Mouse (Mus musculus): ENCODE results near the gene Flt3. TPM values are rescaled to one million over a fixed set of nuclear protein-coding genes. Genes with fewer than 3 reads are reported as not detected.
A peak's percentile ranks its signal among the peaks of the same experiment; 100 is the strongest.

The Flt3 gene
- polyA plus RNA-seq, 1 experiment, result 6.9 TPM

DNA sequence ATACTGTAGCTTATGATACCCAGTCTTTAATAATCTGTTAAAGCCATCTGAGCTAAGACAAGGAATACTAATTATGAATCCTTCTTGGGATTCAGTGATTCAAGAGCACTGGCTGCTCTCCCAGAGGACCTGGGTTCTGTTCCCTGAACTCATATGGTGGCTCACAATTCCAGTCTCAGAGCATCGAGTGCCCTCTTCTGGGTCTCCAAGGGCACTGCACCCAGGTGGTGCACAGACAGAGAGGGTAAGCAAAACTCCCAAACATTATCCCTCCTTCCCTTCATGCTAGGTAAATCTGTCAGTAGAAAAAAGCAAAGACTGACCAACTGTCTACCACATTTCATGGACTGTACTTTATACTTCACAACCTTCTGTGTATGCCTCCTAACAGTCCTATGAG, 54.3 kb downstream of the Flt3 start:
- Histone ChIP-seq H3K27ac (ENCODE audit: insufficient read depth, low read length) (no peak overlapping the region), H3K4me1 (ENCODE audit: control insufficient read depth, insufficient read depth, low read length) (no peaks in the 10 kb centered on the region), H3K4me3 (ENCODE audit: insufficient read depth, low read length) (no peak overlapping the region)
- TF ChIP-seq POLR2A (IDR thresholded peaks at IDR 0.05; ENCODE audit: extremely low read depth, insufficient read depth, low read length), result no peak
- TF ChIP-seq CTCF (IDR thresholded peaks at IDR 0.05; ENCODE audit: extremely low read depth, insufficient read depth, low read length), result no peak

- Histone ChIP-seq H3K4me1 (ENCODE audit: control insufficient read depth, insufficient read depth, low read length) (no peaks in the 10 kb centered on the region), H3K4me3 (ENCODE audit: insufficient read depth, low read length) (no peak overlapping the region), H3K27ac (ENCODE audit: insufficient read depth, low read length) (no peak overlapping the region)
- TF ChIP-seq CTCF (IDR thresholded peaks at IDR 0.05; ENCODE audit: extremely low read depth, insufficient read depth, low read length), result no peak
Observed at GRCm38 (mm10) chr5:147343904-147344303, 56.4 kb downstream of the Flt3 start.

- no peak overlapping the region for H3K4me3 ChIP-seq (ENCODE audit: insufficient read depth, low read length)
- TF ChIP-seq CTCF (IDR thresholded peaks at IDR 0.05; ENCODE audit: extremely low read depth, insufficient read depth, low read length) (no peak), POLR2A (IDR thresholded peaks at IDR 0.05; ENCODE audit: extremely low read depth, insufficient read depth, low read length) (no peak)
- no peaks in the 10 kb centered on the region for H3K4me1 ChIP-seq (ENCODE audit: control insufficient read depth, insufficient read depth, low read length)
- H3K27ac ChIP-seq (ENCODE audit: insufficient read depth, low read length), result no peak overlapping the region
Observed at GRCm38 (mm10) chr5:147342901-147343300, 57.4 kb downstream of the Flt3 start.

DNA sequence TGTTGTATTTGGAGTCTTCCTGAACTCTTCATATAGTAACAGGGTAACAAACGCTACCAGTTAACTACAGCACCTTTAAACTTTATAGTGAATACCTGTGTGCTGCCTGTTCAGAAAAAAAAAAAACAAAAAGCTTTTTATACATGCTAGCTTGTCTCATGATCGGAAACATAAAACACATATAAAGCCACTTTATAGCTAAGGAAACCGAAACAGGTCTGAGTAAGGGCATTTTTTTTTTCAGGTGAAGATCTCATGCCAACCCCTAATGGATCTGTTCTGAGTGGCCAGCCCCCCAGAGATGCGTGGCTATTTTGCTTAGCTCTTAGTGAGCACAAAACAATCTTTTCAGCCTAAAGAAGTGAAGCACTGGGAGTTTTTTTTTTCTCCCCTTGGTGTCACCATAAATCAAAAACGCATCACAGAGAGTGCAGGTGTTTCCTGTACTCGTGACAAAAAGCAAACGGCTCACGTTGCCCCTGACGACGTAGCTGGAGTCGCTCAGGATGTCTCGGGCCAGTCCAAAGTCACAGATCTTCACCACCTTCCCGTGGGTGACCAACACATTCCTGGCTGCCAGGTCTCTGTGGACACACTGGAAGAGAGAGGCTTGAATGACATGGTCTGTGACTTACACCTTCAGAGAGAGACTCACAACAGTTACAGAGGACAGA, 59.4 kb downstream of the Flt3 start:
- Histone ChIP-seq H3K4me3 (ENCODE audit: insufficient read depth, low read length) (no peak overlapping the region), H3K4me1 (ENCODE audit: control insufficient read depth, insufficient read depth, low read length) (no peaks in the 10 kb centered on the region), H3K27ac (ENCODE audit: insufficient read depth, low read length) (no peak overlapping the region)
- TF ChIP-seq POLR2A (IDR thresholded peaks at IDR 0.05; ENCODE audit: extremely low read depth, insufficient read depth, low read length) (no peak), CTCF (IDR thresholded peaks at IDR 0.05; ENCODE audit: extremely low read depth, insufficient read depth, low read length) (no peak)

DNA sequence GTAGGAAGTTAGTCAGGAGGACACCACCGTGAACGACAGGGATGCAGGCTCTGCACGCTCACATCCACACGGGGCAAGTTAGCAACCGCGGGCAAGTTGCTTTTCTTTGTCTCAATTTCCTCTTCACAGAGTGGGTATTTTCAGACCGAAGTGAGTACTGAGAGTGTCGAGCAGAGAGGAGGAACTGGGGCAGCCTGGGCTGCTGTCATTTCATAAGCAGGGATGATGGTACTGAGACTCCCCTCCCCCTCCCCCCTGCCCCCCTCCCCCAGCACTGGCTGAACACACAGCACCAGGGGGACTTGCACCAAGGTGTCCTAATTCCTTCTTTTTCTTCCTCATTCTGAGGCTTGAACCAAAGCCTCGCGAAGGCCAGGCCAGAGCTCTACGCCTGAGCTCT, 60.7 kb downstream of the Flt3 start:
- no peak overlapping the region for H3K27ac ChIP-seq (ENCODE audit: insufficient read depth, low read length)
- H3K4me1 ChIP-seq (ENCODE audit: control insufficient read depth, insufficient read depth, low read length), result no peaks in the 10 kb centered on the region
- no peak overlapping the region for H3K4me3 ChIP-seq (ENCODE audit: insufficient read depth, low read length)
- no peak for TF ChIP-seq CTCF (IDR thresholded peaks at IDR 0.05; ENCODE audit: extremely low read depth, insufficient read depth, low read length)
- no peak for TF ChIP-seq POLR2A (IDR thresholded peaks at IDR 0.05; ENCODE audit: extremely low read depth, insufficient read depth, low read length)

- no peaks in the 10 kb centered on the region for H3K4me1 ChIP-seq (ENCODE audit: control insufficient read depth, insufficient read depth, low read length)
- H3K27ac ChIP-seq (ENCODE audit: insufficient read depth, low read length), result no peak overlapping the region
- H3K4me3 ChIP-seq (ENCODE audit: insufficient read depth, low read length), result no peak overlapping the region
- TF ChIP-seq CTCF (IDR thresholded peaks at IDR 0.05; ENCODE audit: extremely low read depth, insufficient read depth, low read length), result no peak
- no peak for TF ChIP-seq POLR2A (IDR thresholded peaks at IDR 0.05; ENCODE audit: extremely low read depth, insufficient read depth, low read length)
Observed at GRCm38 (mm10) chr5:147338967-147339366, 61.3 kb downstream of the Flt3 start.

GRCm38 (mm10) chr5:147332711-147333110, 67.6 kb downstream of the Flt3 start:
- no peak for TF ChIP-seq POLR2A (IDR thresholded peaks at IDR 0.05; ENCODE audit: extremely low read depth, insufficient read depth, low read length)
- no peak for TF ChIP-seq CTCF (IDR thresholded peaks at IDR 0.05; ENCODE audit: extremely low read depth, insufficient read depth, low read length)
- 0 out of 2 replicates have a peak, but pooled peaks cover 1% of the 10 kb centered on the region for H3K4me1 ChIP-seq (ENCODE audit: control insufficient read depth, insufficient read depth, low read length)
- no peak overlapping the region for H3K4me3 ChIP-seq (ENCODE audit: insufficient read depth, low read length)
- no peak overlapping the region for H3K27ac ChIP-seq (ENCODE audit: insufficient read depth, low read length)

DNA sequence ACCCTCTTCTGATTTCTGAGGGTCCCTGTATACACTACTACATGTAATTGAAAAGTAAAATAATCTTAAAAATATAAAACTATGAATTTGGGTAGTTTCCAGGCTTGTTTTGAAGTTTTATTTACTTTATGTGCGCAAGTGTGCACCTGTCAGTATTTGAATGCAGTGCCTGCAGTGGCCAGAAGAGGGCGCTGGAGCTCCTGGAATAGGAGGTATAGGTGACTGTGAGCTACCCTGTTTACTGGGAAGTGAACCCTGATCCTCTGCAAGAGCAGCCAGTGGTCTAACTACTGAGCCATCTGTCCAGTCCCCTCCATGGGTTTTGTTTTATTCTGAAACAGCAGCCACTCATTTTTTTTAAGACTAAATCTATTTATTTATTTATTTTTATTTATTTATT, 68.7 kb downstream of the Flt3 start:
- Histone ChIP-seq H3K4me3 (ENCODE audit: insufficient read depth, low read length) (no peak overlapping the region), H3K27ac (ENCODE audit: insufficient read depth, low read length) (no peak overlapping the region), H3K4me1 (ENCODE audit: control insufficient read depth, insufficient read depth, low read length) (0 out of 2 replicates have a peak, but pooled peaks cover 1% of the 10 kb centered on the region)
- peak; percentile 69 for TF ChIP-seq CTCF (IDR thresholded peaks at IDR 0.05; ENCODE audit: extremely low read depth, insufficient read depth, low read length)
- no peak for TF ChIP-seq POLR2A (IDR thresholded peaks at IDR 0.05; ENCODE audit: extremely low read depth, insufficient read depth, low read length)

- Histone ChIP-seq H3K27ac (ENCODE audit: insufficient read depth, low read length) (no peak overlapping the region), H3K4me3 (ENCODE audit: insufficient read depth, low read length) (no peak overlapping the region), H3K4me1 (ENCODE audit: control insufficient read depth, insufficient read depth, low read length) (0 out of 2 replicates have a peak, but pooled peaks cover 1% of the 10 kb centered on the region)
- TF ChIP-seq POLR2A (IDR thresholded peaks at IDR 0.05; ENCODE audit: extremely low read depth, insufficient read depth, low read length) (no peak), CTCF (IDR thresholded peaks at IDR 0.05; ENCODE audit: extremely low read depth, insufficient read depth, low read length) (no peak)
Observed at GRCm38 (mm10) chr5:147329946-147330345, 70.3 kb downstream of the Flt3 start.

DNA sequence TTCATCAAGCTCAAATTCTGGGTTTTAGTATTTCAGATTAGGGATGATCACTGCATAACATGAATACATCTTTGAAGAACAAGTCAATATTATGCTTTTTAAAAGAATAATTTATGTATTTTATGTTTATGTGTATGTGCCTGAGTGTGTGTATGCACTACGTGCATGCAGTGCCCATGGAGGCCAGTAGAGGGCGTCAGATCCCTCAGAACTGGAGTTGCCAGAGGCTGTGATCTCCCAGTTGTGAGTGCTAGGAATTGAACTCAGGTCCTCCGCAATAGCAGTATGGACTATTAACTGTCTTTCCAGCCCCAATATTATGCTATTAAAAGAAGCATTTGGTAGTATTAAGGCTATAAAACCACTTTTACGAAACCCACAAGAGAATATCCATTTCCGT, 72.7 kb downstream of the Flt3 start:
- H3K4me1 ChIP-seq (ENCODE audit: control insufficient read depth, insufficient read depth, low read length), result 0 out of 2 replicates have a peak, but pooled peaks cover under 1% of the 10 kb centered on the region
- H3K4me3 ChIP-seq (ENCODE audit: insufficient read depth, low read length), result no peak overlapping the region
- no peak overlapping the region for H3K27ac ChIP-seq (ENCODE audit: insufficient read depth, low read length)
- TF ChIP-seq POLR2A (IDR thresholded peaks at IDR 0.05; ENCODE audit: extremely low read depth, insufficient read depth, low read length), result no peak
- TF ChIP-seq CTCF (IDR thresholded peaks at IDR 0.05; ENCODE audit: extremely low read depth, insufficient read depth, low read length), result no peak

Measured in cortical plate, adult 2 months (tissue).